Mouse (Mus musculus) heart, postnatal 0 days (tissue): ENCODE measurements at regions not wholly inside any gene's neighbourhood (a gene's known extent, or its start where the extent isn't known, plus 50 kb on each side); places are given as distances from the start of the nearest gene placed in this dataset.

ENCODE experiments used
- ATAC-seq: fragments of 200-750 bp; cut with Nextera tagmentation; 2 replicates; pipeline ENCODE4 v1.8.0; 2017; ENCODE audit warnings: low read depth, moderate number of reproducible peaks, moderate library complexity; ENCODE audit not compliant: insufficient read depth
- DNase-seq: peaks from one replicate; pipeline ENCODE4 v3.0.0-alpha.2; 2016; ENCODE audit warnings: low spot score
- H3K27ac ChIP-seq: fragments of 300-500 bp; sonication (generic); 2 replicates; pipeline ENCODE4 v1.5.1; 2014; ENCODE audit warnings: low read depth, mild to moderate bottlenecking
- H3K27me3 ChIP-seq: fragments of 300-500 bp; sonication (generic); 2 replicates; pipeline ENCODE4 v1.6.1; 2014; ENCODE audit warnings: low read length, mixed read lengths; ENCODE audit not compliant: control insufficient read depth, insufficient read depth
- H3K36me3 ChIP-seq: fragments of 300-500 bp; sonication (generic); replicated peaks from 2 replicates; pipeline ENCODE4 v1.6.1; 2014; ENCODE audit warnings: low read length, mixed read lengths; ENCODE audit not compliant: control insufficient read depth, insufficient read depth
- H3K4me1 ChIP-seq: fragments of 300-500 bp; sonication (generic); 2 replicates; pipeline ENCODE4 v1.6.1; 2014; ENCODE audit warnings: antibody characterized with exemption; ENCODE audit not compliant: control insufficient read depth, insufficient read depth
- H3K4me2 ChIP-seq: fragments of 300-500 bp; sonication (generic); 2 replicates; pipeline ENCODE4 v1.6.1; 2014; ENCODE audit warnings: low read depth, mild to moderate bottlenecking, low read length, moderate library complexity
- H3K4me3 ChIP-seq: fragments of 300-500 bp; sonication (generic); 2 replicates; pipeline ENCODE4 v1.5.1; 2014; ENCODE audit warnings: low read depth, low read length
- H3K9ac ChIP-seq: fragments of 300-500 bp; sonication (generic); replicated peaks from 2 replicates; pipeline ENCODE4 v1.6.1; 2014; ENCODE audit warnings: low read depth, low read length, mixed read lengths
- H3K9me3 ChIP-seq: fragments of 300-500 bp; sonication (generic); replicated peaks from 2 replicates; pipeline ENCODE4 v1.6.1; 2016; ENCODE audit warnings: low read length; ENCODE audit not compliant: control insufficient read depth
- CTCF ChIP-seq: IDR thresholded peaks from 2 replicates; pipeline ENCODE4 v1.5.1; 2016; ENCODE audit warnings: antibody characterized with exemption, control low read depth, low read depth
- EP300 ChIP-seq: IDR thresholded peaks from 2 replicates; pipeline ENCODE4 v1.6.1; 2016; ENCODE audit warnings: antibody characterized with exemption, low read depth
- WGBS: fragments of 180-500 bp; shearing (Covaris S2); extraction: QIAGEN DNeasy Blood & Tissue Kit; methylation state at CpG from one replicate; pipeline ENCODE4 v1.1.7; 2014; 5-methylcytosine and 5-hydroxymethylcytosine counted together

- no peak for TF ChIP-seq CTCF
- TF ChIP-seq EP300 = no peak
- ATAC-seq (no peak), DNase-seq (no peak)
- H3K9ac ChIP-seq = no peak overlapping the region
- H3K4me1 ChIP-seq = no peaks in the 10 kb centered on the region
- 0 out of 2 replicates have a peak, but pooled peaks cover 6% of the 10 kb centered on the region for H3K9me3 ChIP-seq
- H3K36me3 ChIP-seq = no peaks in the 10 kb centered on the region
- no peak overlapping the region for H3K4me2 ChIP-seq
- H3K27me3 ChIP-seq = no peaks in the 10 kb centered on the region
- no peak overlapping the region for H3K4me3 ChIP-seq
- H3K27ac ChIP-seq = no peak overlapping the region
- WGBS = 44% methylated on average over 6 of the region's 6 CpGs
Measured at GRCm38 (mm10) chr6:89047629-89048332, 145.7 kb downstream of the Tpra1 start.

GRCm38 (mm10) chr6:89049290-89049689 lies 147.2 kb downstream of the Tpra1 start:
- H3K36me3 ChIP-seq = no peaks in the 10 kb centered on the region
- no peaks in the 10 kb centered on the region for H3K4me1 ChIP-seq
- 50% methylated on average over 1 of the region's 1 CpGs for WGBS
- TF ChIP-seq CTCF (no peak), EP300 (no peak)
- ATAC-seq (no peak), DNase-seq (no peak)
- no peaks in the 10 kb centered on the region for H3K27me3 ChIP-seq
- no peak overlapping the region for H3K27ac ChIP-seq
- 0 out of 2 replicates have a peak, but pooled peaks cover 6% of the 10 kb centered on the region for H3K9me3 ChIP-seq
- no peak overlapping the region for H3K4me2 ChIP-seq
- no peak overlapping the region for H3K9ac ChIP-seq
- H3K4me3 ChIP-seq = no peak overlapping the region

GRCm38 (mm10) chr6:89050575-89051270 lies 148.7 kb downstream of the Tpra1 start:
- 63% methylated on average over 13 of the region's 13 CpGs for WGBS
- ATAC-seq = no peak
- Histone ChIP-seq H3K36me3 (no peaks in the 10 kb centered on the region), H3K4me2 (no peak overlapping the region), H3K4me3 (no peak overlapping the region), H3K4me1 (no peaks in the 10 kb centered on the region), H3K27me3 (no peaks in the 10 kb centered on the region), H3K27ac (no peak overlapping the region), H3K9ac (no peak overlapping the region), H3K9me3 (0 out of 2 replicates have a peak, but pooled peaks cover 6% of the 10 kb centered on the region)
- no peak for DNase-seq
- no peak for TF ChIP-seq CTCF
- no peak for TF ChIP-seq EP300

GRCm38 (mm10) chr6:89052758-89053460 lies 150.9 kb downstream of the Tpra1 start:
- Histone ChIP-seq H3K9me3 (no peaks in the 10 kb centered on the region), H3K9ac (no peak overlapping the region), H3K4me2 (no peak overlapping the region), H3K4me1 (no peaks in the 10 kb centered on the region), H3K4me3 (no peak overlapping the region), H3K27me3 (no peaks in the 10 kb centered on the region), H3K27ac (no peak overlapping the region), H3K36me3 (no peaks in the 10 kb centered on the region)
- TF ChIP-seq CTCF (no peak), EP300 (no peak)
- DNase-seq (no peak), ATAC-seq (no peak)
- WGBS = 72% methylated on average over 9 of the region's 9 CpGs

- no peaks in the 10 kb centered on the region for H3K9me3 ChIP-seq
- DNase-seq (no peak), ATAC-seq (no peak)
- H3K9ac ChIP-seq = no peak overlapping the region
- H3K4me1 ChIP-seq = no peaks in the 10 kb centered on the region
- H3K36me3 ChIP-seq = no peaks in the 10 kb centered on the region
- H3K27ac ChIP-seq = no peak overlapping the region
- WGBS = 81% methylated on average over 13 of the region's 13 CpGs
- no peak overlapping the region for H3K4me2 ChIP-seq
- no peak overlapping the region for H3K4me3 ChIP-seq
- TF ChIP-seq CTCF (no peak), EP300 (no peak)
- no peaks in the 10 kb centered on the region for H3K27me3 ChIP-seq
Measured at GRCm38 (mm10) chr6:89054060-89054459, 152.0 kb downstream of the Tpra1 start.
